Mouse (Mus musculus) small intestine, adult 2 months (tissue): ENCODE results near the gene Gpr157.

ENCODE experiments used
- CTCF ChIP-seq: fragments of 200-500 bp; IDR thresholded peaks from 2 replicates; pipeline ENCODE4 v1.5.1; 2012; ENCODE audit warnings: low read depth, mild to moderate bottlenecking, control low read depth, inconsistent platforms, low read length, moderate library complexity, mixed read lengths; ENCODE audit not compliant: insufficient replicate concordance, insufficient read length; ENCODE audit errors: extremely low read depth
- POLR2A ChIP-seq: fragments of 200-500 bp; IDR thresholded peaks from 2 replicates; pipeline ENCODE4 v1.6.1; 2012; ENCODE audit warnings: low read depth, mild to moderate bottlenecking, control low read depth, inconsistent platforms, low read length, moderate library complexity

GRCm38 (mm10) chr4:150117311-150117710, 30.1 kb downstream of the Gpr157 start:
- no peak for TF ChIP-seq POLR2A
- TF ChIP-seq CTCF = 0 out of 2 replicates have a peak, but pooled peaks have one; percentile 8
